Mouse (Mus musculus): ENCODE results near the gene Apbb1ip. TPM values are rescaled to one million over a fixed set of nuclear protein-coding genes. Genes with fewer than 3 reads are reported as not detected.

Apbb1ip gene
- polyA plus RNA-seq, 1 experiment: 1.4 TPM

DNA sequence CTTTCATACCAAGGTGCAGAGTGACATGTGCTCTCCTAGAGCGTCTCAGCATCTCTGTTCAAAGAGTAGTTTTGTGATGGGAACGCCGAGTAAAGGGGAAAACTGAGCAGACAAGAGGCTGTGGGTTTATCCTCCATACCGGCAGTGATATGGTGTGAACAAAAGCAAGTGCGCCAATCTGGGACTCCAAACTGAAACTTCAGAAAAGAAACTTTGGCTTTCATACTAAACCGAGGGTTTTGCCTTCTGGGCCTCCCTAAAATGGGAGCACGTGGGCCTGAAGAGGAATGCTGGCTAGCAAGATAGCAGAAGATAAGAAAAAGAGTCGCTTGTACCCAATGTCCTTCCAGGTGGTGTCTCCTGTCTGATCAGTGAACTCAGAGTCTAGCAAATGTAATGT is 1.3 kb downstream of the Apbb1ip start:
- H3K4me1 ChIP-seq (ENCODE audit: control insufficient read depth, insufficient read depth, insufficient read length, low read length): peaks cover 4% of the 10 kb centered on the region; the same call in 1 of the 2 replicates
- H3K27me3 ChIP-seq (ENCODE audit: control insufficient read depth, insufficient read depth, low read length): no peaks in the 10 kb centered on the region
- TF ChIP-seq CTCF (IDR thresholded peaks at IDR 0.05; ENCODE audit: extremely low read depth, insufficient read length, insufficient replicate concordance, low read depth, low read length): no peak
- TF ChIP-seq POLR2A (IDR thresholded peaks at IDR 0.05; ENCODE audit: low read depth, low read length): no peak
- H3K27ac ChIP-seq (ENCODE audit: insufficient read depth, low read depth, low read length): peak overlapping the region; percentile 87
- 76% methylated on average over 8 of the region's 8 CpGs for WGBS
- H3K36me3 ChIP-seq (ENCODE audit: control insufficient read depth, insufficient read depth, low read length): no peaks in the 10 kb centered on the region
- H3K4me3 ChIP-seq (ENCODE audit: low read depth, low read length): peak overlapping the region; percentile 54

DNA sequence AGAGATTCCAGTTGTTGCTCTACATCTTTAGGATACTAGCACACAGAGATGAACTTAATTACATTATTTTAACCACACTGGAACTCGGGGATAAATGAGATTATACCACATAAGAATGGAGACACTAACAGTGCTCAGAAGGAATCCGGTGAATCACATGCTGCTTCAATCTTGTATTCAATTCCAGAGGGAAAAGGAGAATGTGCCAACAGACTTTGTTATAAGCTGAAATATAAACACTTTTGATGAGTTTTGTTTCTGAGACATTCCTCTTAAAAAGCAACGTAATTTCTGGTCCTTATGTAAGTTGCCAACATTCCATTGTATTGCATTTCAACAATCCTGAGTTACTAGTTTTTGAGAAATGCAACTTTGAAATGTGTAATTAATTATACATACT is 1.8 kb downstream of the Apbb1ip start:
- H3K27ac ChIP-seq (ENCODE audit: insufficient read depth, low read depth, low read length): no peak overlapping the region
- peaks cover 4% of the 10 kb centered on the region; the same call in 1 of the 2 replicates for H3K4me1 ChIP-seq (ENCODE audit: control insufficient read depth, insufficient read depth, insufficient read length, low read length)
- WGBS: 71% methylated on average over 3 of the region's 3 CpGs
- no peak overlapping the region for H3K4me3 ChIP-seq (ENCODE audit: low read depth, low read length)
- H3K27me3 ChIP-seq (ENCODE audit: control insufficient read depth, insufficient read depth, low read length): no peaks in the 10 kb centered on the region
- H3K36me3 ChIP-seq (ENCODE audit: control insufficient read depth, insufficient read depth, low read length): no peaks in the 10 kb centered on the region
- TF ChIP-seq POLR2A (IDR thresholded peaks at IDR 0.05; ENCODE audit: low read depth, low read length): no peak
- TF ChIP-seq CTCF (IDR thresholded peaks at IDR 0.05; ENCODE audit: extremely low read depth, insufficient read length, insufficient replicate concordance, low read depth, low read length): no peak

- TF ChIP-seq CTCF (IDR thresholded peaks at IDR 0.05; ENCODE audit: extremely low read depth, insufficient read length, insufficient replicate concordance, low read depth, low read length) (no peak), POLR2A (IDR thresholded peaks at IDR 0.05; ENCODE audit: low read depth, low read length) (no peak)
- H3K4me3 ChIP-seq (ENCODE audit: low read depth, low read length): no peak overlapping the region
- peaks cover 4% of the 10 kb centered on the region; the same call in 1 of the 2 replicates for H3K4me1 ChIP-seq (ENCODE audit: control insufficient read depth, insufficient read depth, insufficient read length, low read length)
- no peaks in the 10 kb centered on the region for H3K36me3 ChIP-seq (ENCODE audit: control insufficient read depth, insufficient read depth, low read length)
- H3K27me3 ChIP-seq (ENCODE audit: control insufficient read depth, insufficient read depth, low read length): no peaks in the 10 kb centered on the region
- no peak overlapping the region for H3K27ac ChIP-seq (ENCODE audit: insufficient read depth, low read depth, low read length)
- WGBS: 70% methylated on average over 2 of the region's 2 CpGs
Measured at GRCm38 (mm10) chr2:22776568-22777230, 2.8 kb downstream of the Apbb1ip start.

DNA sequence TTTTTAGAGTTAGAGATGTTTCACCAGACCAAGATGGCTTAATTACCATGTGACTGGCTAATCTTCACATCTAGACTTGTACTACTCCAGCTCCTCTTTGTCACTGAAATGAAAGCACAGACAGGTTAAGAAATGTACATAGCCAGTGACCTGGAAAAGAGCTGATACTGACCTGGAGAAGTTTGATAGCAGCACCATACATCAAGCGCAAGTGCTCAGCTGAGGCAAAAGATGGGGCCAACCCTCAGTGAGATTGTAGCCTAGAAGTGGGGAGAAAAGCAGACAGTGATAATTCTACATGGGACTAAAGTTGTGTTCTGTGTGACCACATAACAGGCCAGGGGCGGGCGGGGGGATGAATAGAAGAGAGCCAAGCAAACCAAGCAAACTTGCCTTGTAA is 3.9 kb downstream of the Apbb1ip start:
- no peak for TF ChIP-seq POLR2A (IDR thresholded peaks at IDR 0.05; ENCODE audit: low read depth, low read length)
- no peak for TF ChIP-seq CTCF (IDR thresholded peaks at IDR 0.05; ENCODE audit: extremely low read depth, insufficient read length, insufficient replicate concordance, low read depth, low read length)
- Histone ChIP-seq H3K27me3 (ENCODE audit: control insufficient read depth, insufficient read depth, low read length) (no peaks in the 10 kb centered on the region), H3K4me3 (ENCODE audit: low read depth, low read length) (no peak overlapping the region), H3K36me3 (ENCODE audit: control insufficient read depth, insufficient read depth, low read length) (no peaks in the 10 kb centered on the region), H3K4me1 (ENCODE audit: control insufficient read depth, insufficient read depth, insufficient read length, low read length) (peaks cover 4% of the 10 kb centered on the region; the same call in 1 of the 2 replicates), H3K27ac (ENCODE audit: insufficient read depth, low read depth, low read length) (no peak overlapping the region)
- WGBS: 95% methylated on average over 3 of the region's 3 CpGs

DNA sequence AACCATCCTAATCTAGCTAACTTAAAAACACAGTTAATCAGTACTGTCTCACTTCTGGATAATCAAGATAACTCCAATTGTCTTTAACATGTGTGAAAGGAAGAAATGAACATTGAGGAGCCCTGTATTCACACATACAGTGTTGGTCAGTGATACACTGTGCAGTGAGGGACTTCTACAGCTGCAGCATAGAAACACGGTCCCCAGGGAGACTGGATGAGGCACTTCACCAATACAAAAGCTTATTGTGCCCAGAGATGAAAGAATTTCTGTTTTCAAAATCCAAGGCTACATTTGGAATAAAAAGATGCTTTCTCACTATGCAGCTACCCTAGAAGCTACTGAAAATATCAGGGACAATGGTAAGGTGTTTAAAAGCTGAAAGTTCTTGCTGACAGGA is 7.0 kb downstream of the Apbb1ip start:
- no peaks in the 10 kb centered on the region for H3K36me3 ChIP-seq (ENCODE audit: control insufficient read depth, insufficient read depth, low read length)
- 92% methylated on average over 1 of the region's 1 CpGs for WGBS
- no peak for TF ChIP-seq POLR2A (IDR thresholded peaks at IDR 0.05; ENCODE audit: low read depth, low read length)
- TF ChIP-seq CTCF (IDR thresholded peaks at IDR 0.05; ENCODE audit: extremely low read depth, insufficient read length, insufficient replicate concordance, low read depth, low read length): no peak
- no peak overlapping the region for H3K4me3 ChIP-seq (ENCODE audit: low read depth, low read length)
- H3K27me3 ChIP-seq (ENCODE audit: control insufficient read depth, insufficient read depth, low read length): no peaks in the 10 kb centered on the region
- H3K27ac ChIP-seq (ENCODE audit: insufficient read depth, low read depth, low read length): no peak overlapping the region
- H3K4me1 ChIP-seq (ENCODE audit: control insufficient read depth, insufficient read depth, insufficient read length, low read length): no peaks in the 10 kb centered on the region

GRCm38 (mm10) chr2:22781387-22782009 is 7.6 kb downstream of the Apbb1ip start:
- WGBS: 34% methylated on average over 4 of the region's 4 CpGs
- no peak overlapping the region for H3K27ac ChIP-seq (ENCODE audit: insufficient read depth, low read depth, low read length)
- H3K36me3 ChIP-seq (ENCODE audit: control insufficient read depth, insufficient read depth, low read length): no peaks in the 10 kb centered on the region
- H3K4me1 ChIP-seq (ENCODE audit: control insufficient read depth, insufficient read depth, insufficient read length, low read length): no peaks in the 10 kb centered on the region
- no peaks in the 10 kb centered on the region for H3K27me3 ChIP-seq (ENCODE audit: control insufficient read depth, insufficient read depth, low read length)
- H3K4me3 ChIP-seq (ENCODE audit: low read depth, low read length): no peak overlapping the region
- TF ChIP-seq POLR2A (IDR thresholded peaks at IDR 0.05; ENCODE audit: low read depth, low read length) (no peak), CTCF (IDR thresholded peaks at IDR 0.05; ENCODE audit: extremely low read depth, insufficient read length, insufficient replicate concordance, low read depth, low read length) (no peak)

DNA sequence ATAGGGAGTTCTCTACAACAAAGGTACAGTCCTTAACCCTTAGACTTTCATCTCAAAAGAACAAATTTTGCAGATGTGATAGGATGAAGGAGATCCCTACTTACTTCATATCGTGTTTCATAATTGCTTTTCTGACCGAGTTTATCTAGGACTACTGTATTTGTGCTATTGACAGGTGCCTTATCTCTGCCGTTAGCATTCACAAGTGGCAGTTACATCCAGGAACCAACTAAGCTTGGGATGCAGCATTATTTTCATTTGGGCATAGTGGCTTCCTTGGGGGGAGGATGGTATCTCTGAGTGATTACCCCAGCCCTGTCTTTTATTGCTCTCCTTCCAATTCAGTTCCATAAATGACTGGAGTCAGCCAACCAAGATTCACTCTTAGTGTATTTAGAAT is 8.2 kb downstream of the Apbb1ip start:
- no peak overlapping the region for H3K27ac ChIP-seq (ENCODE audit: insufficient read depth, low read depth, low read length)
- no peaks in the 10 kb centered on the region for H3K36me3 ChIP-seq (ENCODE audit: control insufficient read depth, insufficient read depth, low read length)
- no peaks in the 10 kb centered on the region for H3K27me3 ChIP-seq (ENCODE audit: control insufficient read depth, insufficient read depth, low read length)
- WGBS: 27% methylated on average over 3 of the region's 3 CpGs
- no peak overlapping the region for H3K4me3 ChIP-seq (ENCODE audit: low read depth, low read length)
- no peak for TF ChIP-seq CTCF (IDR thresholded peaks at IDR 0.05; ENCODE audit: extremely low read depth, insufficient read length, insufficient replicate concordance, low read depth, low read length)
- no peak for TF ChIP-seq POLR2A (IDR thresholded peaks at IDR 0.05; ENCODE audit: low read depth, low read length)
- peaks cover 3% of the 10 kb centered on the region; the same call in 1 of the 2 replicates for H3K4me1 ChIP-seq (ENCODE audit: control insufficient read depth, insufficient read depth, insufficient read length, low read length)

All from small intestine, adult 2 months (tissue).